Mouse (Mus musculus) C2C12 (cell line): ENCODE measurements around the gene Gm12166.

Source experiments
- CEBPB ChIP-seq: IDR thresholded peaks from one replicate; pipeline ENCODE4 v1.6.1; 2011; ENCODE audit warnings: low read depth, mild to moderate bottlenecking, control low read depth, moderate library complexity
- CTCF ChIP-seq: IDR thresholded peaks from one replicate; pipeline ENCODE4 v1.5.1; 2011; ENCODE audit not compliant: control insufficient read depth, insufficient read depth, insufficient read length
- FOSL1 ChIP-seq: IDR thresholded peaks from one replicate; pipeline ENCODE4 v1.8.0; 2011; ENCODE audit warnings: mild to moderate bottlenecking, low read length; ENCODE audit not compliant: poor library complexity, insufficient read depth, severe bottlenecking
- MAX ChIP-seq: IDR thresholded peaks from one replicate; pipeline ENCODE4 v1.6.1; 2011; ENCODE audit warnings: mild to moderate bottlenecking, control low read depth
- MYOD1 ChIP-seq: IDR thresholded peaks from one replicate; pipeline ENCODE4 v1.6.1; 2011; ENCODE audit warnings: low read depth; ENCODE audit not compliant: control insufficient read depth, insufficient read length
- MYOG ChIP-seq: IDR thresholded peaks from one replicate; pipeline ENCODE4 v1.6.1; 2011; ENCODE audit not compliant: control insufficient read depth, insufficient read length; ENCODE audit errors: extremely low read depth
- USF1 ChIP-seq: IDR thresholded peaks from one replicate; pipeline ENCODE4 v1.6.1; 2011; ENCODE audit warnings: low read depth, mild to moderate bottlenecking, control low read depth, moderate library complexity

- TF ChIP-seq CTCF (no peak), MYOG (no peak), MAX (no peak), USF1 (peak; percentile 55), MYOD1 (peak; percentile 63), FOSL1 (no peak), CEBPB (no peak)
These were observed 13.3 kb upstream of the Gm12166 start for GRCm38 (mm10) chr11:46065201-46066011.
